Mouse (Mus musculus): ENCODE data around the gene Itga9.

Itga9 gene

GRCm38 (mm10) chr9:118944388-118944787 lies 337.9 kb downstream of the Itga9 start:
- CTCF ChIA-PET = interaction anchor here in 2 of 4 experiments (0.9 to 2.2 kb wide), 4 partner anchors 24 to 81 kb away, joined by 3 to 6 read pairs (median 4); no protein-coding TSS in a partner anchor
- POLR2A ChIA-PET = interaction anchor here in 3 of 4 experiments (0.6 to 1.3 kb wide), 3 partner anchors 19 to 67 kb away, joined by 3 to 6 read pairs (median 4); no protein-coding TSS in a partner anchor

DNA sequence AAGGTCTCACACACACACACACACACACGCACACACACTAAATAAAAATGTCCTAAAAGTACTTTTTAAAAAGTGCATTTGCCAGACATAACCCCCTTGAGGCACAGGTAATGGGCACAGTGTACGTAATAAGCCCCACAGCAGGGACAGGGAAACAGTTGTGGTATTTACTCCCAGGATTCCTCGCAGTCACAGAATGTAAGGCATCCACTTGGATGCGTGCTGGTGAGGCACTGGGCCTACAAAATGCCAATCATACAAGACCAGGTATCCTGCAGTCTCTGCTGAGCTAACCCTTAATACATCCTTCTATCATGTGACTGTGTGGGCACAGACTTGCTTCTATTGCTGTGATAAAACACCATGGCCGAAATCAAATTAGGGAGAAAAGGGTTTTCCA lies 342.0 kb downstream of the Itga9 start:
- ChIA-PET POLR2A (interaction anchor here in 3 of 4 experiments (1.0 to 2.6 kb wide), 3 partner anchors 21 to 26 kb away, joined by 3 to 7 read pairs (median 6); no protein-coding TSS in a partner anchor), CTCF (no interaction called here)

DNA sequence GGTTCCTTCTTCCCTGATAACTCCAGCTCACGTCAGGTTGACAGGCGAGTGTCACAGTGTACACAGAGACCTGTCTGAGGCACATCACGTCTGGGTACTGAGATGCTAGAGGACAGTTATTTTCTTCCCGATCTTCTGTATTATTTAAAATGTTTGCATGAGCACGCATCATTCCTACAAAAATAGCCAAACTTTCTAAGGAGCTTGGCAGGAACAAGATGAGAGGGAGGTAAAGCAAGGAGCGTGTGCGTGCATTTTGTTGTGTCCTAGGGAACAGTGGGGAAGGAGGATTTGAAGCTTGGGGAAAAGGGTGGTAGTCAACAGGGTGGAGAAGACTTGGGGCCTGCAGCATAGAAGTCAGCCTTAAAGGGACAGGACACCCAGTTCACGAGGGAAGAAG lies 342.6 kb downstream of the Itga9 start:
- CTCF ChIA-PET = interaction anchor here in 1 of 4 experiments (0.6 kb wide), 1 partner anchor 15 kb away, joined by 7 read pairs; no protein-coding TSS in a partner anchor
- POLR2A ChIA-PET = interaction anchor here in 3 of 4 experiments (0.9 to 2.6 kb wide), 5 partner anchors 22 to 54 kb away, joined by 3 to 7 read pairs (median 4); no protein-coding TSS in a partner anchor

- CTCF ChIA-PET = interaction anchor here in 2 of 4 experiments (0.6 to 1.5 kb wide), 2 partner anchors 15 to 29 kb away, joined by 6 to 7 read pairs; no protein-coding TSS in a partner anchor
- POLR2A ChIA-PET = interaction anchor here in 2 of 4 experiments (0.9 to 2.6 kb wide), 3 partner anchors 24 to 53 kb away, joined by 3 to 7 read pairs (median 4); no protein-coding TSS in a partner anchor
Observed at GRCm38 (mm10) chr9:118949654-118950053, 343.2 kb downstream of the Itga9 start.

- CTCF ChIA-PET = interaction anchor here in 1 of 4 experiments (1.5 kb wide), 1 partner anchor 29 kb away, joined by 6 read pairs; no protein-coding TSS in a partner anchor
- POLR2A ChIA-PET = interaction anchor here in 2 of 4 experiments (0.7 to 2.6 kb wide), 4 partner anchors 23 to 53 kb away, joined by 3 to 7 read pairs (median 4); no protein-coding TSS in a partner anchor
Observed at GRCm38 (mm10) chr9:118950061-118950460, 343.6 kb downstream of the Itga9 start.
